Mouse (Mus musculus) lung, postnatal 25 days (tissue): ENCODE results near the gene Gm45623.

Source experiments
- DNase-seq: peaks from one replicate; pipeline ENCODE4 v3.0.0; 2022; ENCODE audit warnings: low spot score

The Gm45623 gene

GRCm38 (mm10) chr13:56752474-56753191, 994 bp downstream of the Gm45623 start:
- no peak for DNase-seq

GRCm38 (mm10) chr13:56751774-56752173, 1.9 kb downstream of the Gm45623 start:
- no peak for DNase-seq

GRCm38 (mm10) chr13:56749377-56749776, 4.2 kb downstream of the Gm45623 start:
- peak; percentile 34 for DNase-seq

- peak; percentile 62 for DNase-seq
Measured at GRCm38 (mm10) chr13:56747554-56747953, 6.1 kb downstream of the Gm45623 start.

- DNase-seq = no peak
Measured at GRCm38 (mm10) chr13:56746739-56747532, 6.7 kb downstream of the Gm45623 start.

- DNase-seq = no peak
Measured at GRCm38 (mm10) chr13:56742325-56742901, 11.2 kb downstream of the Gm45623 start.

- no peak for DNase-seq
Measured at GRCm38 (mm10) chr13:56741691-56742090, 11.9 kb downstream of the Gm45623 start.

- DNase-seq = no peak
Measured at GRCm38 (mm10) chr13:56740496-56740895, 13.1 kb downstream of the Gm45623 start.

- DNase-seq = no peak
Measured at GRCm38 (mm10) chr13:56739556-56739955, 14.1 kb downstream of the Gm45623 start.

- peak; percentile 55 for DNase-seq
Measured at GRCm38 (mm10) chr13:56735212-56735875, 18.3 kb downstream of the Gm45623 start.

- DNase-seq = no peak
Measured at GRCm38 (mm10) chr13:56734617-56735016, 19.0 kb downstream of the Gm45623 start.

- no peak for DNase-seq
Measured at GRCm38 (mm10) chr13:56729046-56729445, 24.6 kb downstream of the Gm45623 start.

- DNase-seq = no peak
Measured at GRCm38 (mm10) chr13:56726551-56726950, 27.1 kb downstream of the Gm45623 start.

GRCm38 (mm10) chr13:56712221-56712620, 41.4 kb downstream of the Gm45623 start:
- no peak for DNase-seq

- DNase-seq = no peak
Measured at GRCm38 (mm10) chr13:56710620-56711019, 43.0 kb downstream of the Gm45623 start.

GRCm38 (mm10) chr13:56707606-56708005, 46.0 kb downstream of the Gm45623 start:
- DNase-seq = no peak

- no peak for DNase-seq
Measured at GRCm38 (mm10) chr13:56707111-56707510, 46.5 kb downstream of the Gm45623 start.

GRCm38 (mm10) chr13:56704596-56704995, 49.0 kb downstream of the Gm45623 start:
- DNase-seq = no peak

GRCm38 (mm10) chr13:56703871-56704321, 49.7 kb downstream of the Gm45623 start:
- DNase-seq = peak; percentile 76

- no peak for DNase-seq
Measured at GRCm38 (mm10) chr13:56703222-56703870, 50.3 kb downstream of the Gm45623 start.

- peak; percentile 82 for DNase-seq
Measured at GRCm38 (mm10) chr13:56702469-56703221, 51.0 kb downstream of the Gm45623 start, which contains the start of gene Smad5. Gene Smad5 (plus strand): TSS chr13:56703010.
